Mouse (Mus musculus) bone marrow macrophage, adult 2 months (primary cell): ENCODE measurements around the gene Gas2l3.
A peak's percentile ranks its signal among the peaks of the same experiment; 100 is the strongest.

Experiments
- CTCF ChIP-seq: IDR thresholded peaks from 2 replicates; pipeline ENCODE4 v1.5.1; 2012; ENCODE audit warnings: low read depth, mild to moderate bottlenecking, low read length, moderate library complexity
- POLR2A ChIP-seq: IDR thresholded peaks from 2 replicates; pipeline ENCODE4 v1.6.1; 2012; ENCODE audit warnings: mild to moderate bottlenecking, low read depth, low read length, borderline replicate concordance

- peak; percentile 87 for TF ChIP-seq CTCF
- no peak for TF ChIP-seq POLR2A
Observed at GRCm38 (mm10) chr10:89383462-89383861, 60.3 kb downstream of the Gas2l3 start.
